Mouse (Mus musculus) forebrain, embryonic 16.5 days (tissue): ENCODE measurements around the gene Kiz. TPM values are rescaled to one million over a fixed set of nuclear protein-coding genes. Genes with fewer than 3 reads are reported as not detected.

Source experiments
- ATAC-seq: fragments of 200-750 bp; cut with Nextera tagmentation; 2 replicates; pipeline ENCODE4 v1.8.0; 2017; ENCODE audit warnings: mild to moderate bottlenecking, moderate library complexity
- H3K27ac ChIP-seq: fragments of 300-500 bp; sonication (generic); 2 replicates; pipeline ENCODE4 v1.5.1; 2014; ENCODE audit warnings: low read length, control low read depth
- H3K27me3 ChIP-seq: fragments of 300-500 bp; sonication (generic); replicated peaks from 2 replicates; pipeline ENCODE4 v1.6.1; 2014; ENCODE audit warnings: low read length; ENCODE audit not compliant: control insufficient read depth, insufficient read depth
- H3K36me3 ChIP-seq: fragments of 300-500 bp; sonication (generic); 2 replicates; pipeline ENCODE4 v1.6.1; 2014; ENCODE audit not compliant: control insufficient read depth, insufficient read depth
- H3K4me1 ChIP-seq: fragments of 300-500 bp; sonication (generic); replicated peaks from 2 replicates; pipeline ENCODE4 v1.6.1; 2014; ENCODE audit warnings: low read length; ENCODE audit not compliant: control insufficient read depth, insufficient read depth
- H3K4me2 ChIP-seq: fragments of 300-500 bp; sonication (generic); 2 replicates; pipeline ENCODE4 v1.6.1; 2014; ENCODE audit warnings: mild to moderate bottlenecking, low read length, control low read depth
- H3K4me3 ChIP-seq: fragments of 300-500 bp; sonication (generic); replicated peaks from 2 replicates; pipeline ENCODE4 v1.5.1; 2014; ENCODE audit warnings: mild to moderate bottlenecking, low read length, control low read depth
- H3K9ac ChIP-seq: fragments of 300-500 bp; sonication (generic); replicated peaks from 2 replicates; pipeline ENCODE4 v1.6.1; 2014; ENCODE audit warnings: low read depth, low read length, control low read depth
- H3K9me3 ChIP-seq: fragments of 300-500 bp; sonication (generic); 2 replicates; pipeline ENCODE4 v1.6.1; 2016; ENCODE audit warnings: low read length; ENCODE audit not compliant: control insufficient read depth
- WGBS: fragments of 180-500 bp; shearing (Covaris S2); extraction: QIAGEN DNeasy Blood & Tissue Kit; methylation state at CpG from one replicate; pipeline ENCODE4 v1.1.7; 2014; 5-methylcytosine and 5-hydroxymethylcytosine counted together
- polyA plus RNA-seq: library from polyadenylated mRNA; unstranded; fragments of >200 nt; fragmentation: Nextera tagmentation; extraction: Ambion mirVana; gene quantifications from 2 replicates; pipeline ENCODE4 v1.2.1, GENCODE M21; 2015

The Kiz gene
- polyA plus RNA-seq, 1 experiment from 2014 or later = 23.6 TPM

DNA sequence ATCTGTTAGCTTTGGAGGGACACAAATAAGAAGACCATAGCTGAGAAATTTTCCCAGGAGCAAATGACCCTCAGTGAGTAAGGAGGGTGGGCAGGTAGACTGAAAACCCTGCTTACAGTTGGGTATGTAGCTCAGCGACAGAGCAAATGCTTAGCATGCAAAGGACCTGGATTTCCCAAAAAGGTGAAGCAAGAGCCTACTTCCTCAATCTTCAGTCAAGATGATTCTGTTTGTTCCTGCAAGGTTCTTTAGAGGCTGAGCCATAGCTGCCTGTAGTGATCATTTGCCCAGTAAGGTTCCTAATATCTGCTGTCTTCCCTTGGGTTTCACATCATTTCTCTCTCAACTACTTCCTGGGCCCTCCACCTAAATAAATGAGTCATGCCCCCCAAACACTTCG lies 7.8 kb upstream of the Kiz start:
- H3K27me3 ChIP-seq = peaks cover 13% of the 10 kb centered on the region
- no peaks in the 10 kb centered on the region for H3K4me1 ChIP-seq
- 94% methylated on average over 2 of the region's 2 CpGs for WGBS
- no peak for ATAC-seq
- H3K27ac ChIP-seq = no peak overlapping the region
- no peak overlapping the region for H3K9ac ChIP-seq
- no peak overlapping the region for H3K4me3 ChIP-seq
- H3K9me3 ChIP-seq = no peaks in the 10 kb centered on the region
- H3K36me3 ChIP-seq = no peaks in the 10 kb centered on the region
- H3K4me2 ChIP-seq = no peak overlapping the region

DNA sequence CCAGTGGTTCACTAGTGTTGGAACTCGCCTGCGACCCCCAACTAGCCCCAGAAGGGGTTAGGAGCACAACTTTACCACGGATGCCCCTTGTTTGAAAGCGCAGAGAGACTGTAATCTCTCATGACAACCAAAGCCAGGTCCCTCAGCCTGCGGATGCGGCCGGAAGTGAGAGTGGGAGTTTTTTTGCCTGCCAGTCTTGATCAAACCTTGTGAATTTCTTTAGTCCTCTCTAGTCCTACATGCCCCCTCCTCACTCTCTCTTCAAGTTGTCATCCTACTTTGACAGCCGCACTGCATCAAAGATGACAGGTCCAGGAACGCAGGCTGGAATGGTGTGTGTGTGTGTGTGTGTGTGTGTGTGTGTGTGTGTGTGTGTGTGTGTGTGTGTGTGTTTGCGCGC lies 456 bp downstream of the Kiz start:
- H3K4me1 ChIP-seq = 0 out of 2 replicates have a peak, but pooled peaks cover 3% of the 10 kb centered on the region
- H3K9ac ChIP-seq = peak overlapping the region; percentile 86
- H3K9me3 ChIP-seq = no peaks in the 10 kb centered on the region
- peak overlapping the region; percentile 92 for H3K4me3 ChIP-seq
- H3K27me3 ChIP-seq = no peaks in the 10 kb centered on the region
- peak overlapping the region; percentile 74 for H3K27ac ChIP-seq
- H3K36me3 ChIP-seq = no peaks in the 10 kb centered on the region
- peak overlapping the region; percentile 80 for H3K4me2 ChIP-seq
- 2% methylated on average over 11 of the region's 11 CpGs for WGBS
- peak; percentile 48 for ATAC-seq

DNA sequence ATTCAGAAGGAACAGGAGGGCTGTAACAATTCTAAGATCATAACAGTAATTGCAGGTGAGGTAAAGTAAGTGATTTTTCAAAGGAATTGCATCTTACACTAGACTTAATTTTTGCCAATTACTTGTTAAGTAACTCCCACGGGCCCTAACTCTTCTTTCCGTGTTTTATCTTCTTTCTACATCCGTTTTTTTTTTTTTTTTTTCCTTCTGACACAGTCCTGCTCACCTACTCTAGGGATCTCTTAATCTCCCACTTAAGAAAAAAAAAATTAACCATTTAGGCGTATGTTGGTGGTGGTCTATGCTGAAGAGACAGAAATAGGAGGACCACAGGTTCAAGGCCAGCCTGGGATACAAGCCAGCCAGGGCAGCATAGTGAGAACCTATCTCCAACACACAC lies 1.2 kb downstream of the Kiz start:
- no peaks in the 10 kb centered on the region for H3K27me3 ChIP-seq
- 75% methylated on average over 4 of the region's 4 CpGs for WGBS
- H3K4me2 ChIP-seq = no peak overlapping the region
- no peak overlapping the region for H3K27ac ChIP-seq
- no peaks in the 10 kb centered on the region for H3K9me3 ChIP-seq
- H3K4me3 ChIP-seq = no peak overlapping the region
- H3K4me1 ChIP-seq = 0 out of 2 replicates have a peak, but pooled peaks cover 3% of the 10 kb centered on the region
- no peak for ATAC-seq
- no peaks in the 10 kb centered on the region for H3K36me3 ChIP-seq
- H3K9ac ChIP-seq = no peak overlapping the region

DNA sequence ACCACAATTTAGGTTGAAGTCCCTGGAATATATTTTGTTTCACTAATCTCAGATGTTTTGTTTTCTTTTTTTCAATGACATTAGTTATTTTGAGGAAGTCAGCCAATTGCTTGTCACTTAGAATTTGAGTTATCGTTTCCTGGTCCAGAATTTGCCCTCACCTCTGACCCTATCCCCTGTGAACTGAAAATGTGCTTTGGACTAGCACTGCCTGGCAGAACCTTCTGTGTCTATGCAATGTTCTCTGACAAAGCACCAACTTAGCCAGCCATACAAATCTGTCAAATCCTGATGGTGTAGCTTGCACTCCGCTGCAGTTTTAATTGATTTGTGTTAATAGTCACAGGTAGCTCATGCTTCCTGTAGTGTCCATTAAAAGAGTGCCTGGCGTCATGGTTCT lies 10.1 kb downstream of the Kiz start:
- Histone ChIP-seq H3K9ac (no peak overlapping the region), H3K4me2 (no peak overlapping the region), H3K27me3 (no peaks in the 10 kb centered on the region), H3K36me3 (no peaks in the 10 kb centered on the region), H3K9me3 (no peaks in the 10 kb centered on the region), H3K27ac (no peak overlapping the region), H3K4me3 (no peak overlapping the region), H3K4me1 (no peaks in the 10 kb centered on the region)
- ATAC-seq = no peak
- WGBS = 86% methylated on average over 3 of the region's 3 CpGs

DNA sequence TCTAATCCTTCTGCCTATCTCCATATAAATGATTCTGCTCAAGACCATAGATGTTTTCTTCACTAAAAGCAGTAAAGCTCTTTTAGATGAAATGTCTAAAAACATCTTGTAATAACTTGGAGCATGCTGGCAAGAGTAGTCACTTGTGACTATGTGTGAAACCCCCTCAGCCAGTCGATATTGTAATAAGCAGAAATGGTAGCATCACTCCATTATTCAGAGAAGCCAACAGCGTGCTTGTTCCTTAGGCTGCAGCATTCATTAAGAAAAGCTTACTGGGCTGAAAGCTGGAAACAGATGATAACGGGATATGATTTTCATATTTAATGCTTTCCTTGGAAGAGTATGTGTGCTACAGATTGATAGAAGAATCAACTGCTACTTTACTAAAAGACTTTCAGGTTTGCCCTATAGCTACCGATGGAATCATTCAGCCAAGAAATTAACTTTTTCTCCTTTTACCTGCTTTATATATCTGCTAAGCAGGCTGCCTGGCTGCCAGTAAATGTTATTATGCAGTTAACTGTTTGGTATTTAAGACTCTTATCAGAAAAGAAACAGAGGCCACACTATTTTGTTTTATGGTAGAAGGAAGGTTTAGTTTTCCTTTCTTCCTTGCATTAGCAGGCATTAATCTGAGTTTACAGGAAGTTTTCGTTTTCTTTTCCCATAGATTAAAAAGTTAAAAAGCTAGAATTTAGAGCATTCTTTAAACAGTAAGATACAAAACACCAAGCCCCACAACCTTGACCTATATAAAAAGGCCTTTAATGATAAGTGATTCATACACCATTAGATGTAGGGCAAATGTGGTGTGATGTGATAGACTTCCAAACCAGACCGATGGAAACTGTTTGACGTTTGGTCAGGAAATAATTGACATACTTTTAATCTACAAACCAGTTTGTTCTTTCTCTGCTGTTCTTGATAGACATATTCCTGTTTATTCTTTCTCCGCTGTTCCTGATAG lies 15.9 kb downstream of the Kiz start:
- Histone ChIP-seq H3K36me3 (no peaks in the 10 kb centered on the region), H3K4me2 (no peak overlapping the region), H3K4me1 (no peaks in the 10 kb centered on the region), H3K27ac (no peak overlapping the region), H3K4me3 (no peak overlapping the region), H3K9me3 (no peaks in the 10 kb centered on the region), H3K27me3 (no peaks in the 10 kb centered on the region), H3K9ac (no peak overlapping the region)
- ATAC-seq = no peak
- WGBS = 87% methylated on average over 8 of the region's 8 CpGs

DNA sequence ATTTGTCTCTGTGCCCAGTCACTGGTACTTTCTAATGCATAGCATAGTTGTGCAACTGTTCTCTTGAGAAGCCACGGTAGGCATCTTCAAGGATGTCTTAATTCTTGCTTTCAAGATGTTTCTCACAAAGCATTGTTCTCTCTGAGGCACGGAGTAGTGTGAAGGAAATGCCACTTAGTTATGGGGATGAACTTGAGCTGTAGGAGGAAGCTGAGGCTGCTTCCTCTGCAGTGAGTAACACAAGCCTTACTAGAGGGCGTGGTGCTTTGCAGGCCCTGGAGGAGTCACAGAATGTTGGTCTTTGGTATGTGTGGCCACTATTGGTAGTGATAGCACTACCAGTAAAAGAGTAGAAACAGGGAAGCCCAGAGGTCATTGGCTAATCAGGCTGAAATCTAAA lies 17.0 kb downstream of the Kiz start:
- no peak for ATAC-seq
- 76% methylated on average over 3 of the region's 3 CpGs for WGBS
- H3K36me3 ChIP-seq = no peaks in the 10 kb centered on the region
- no peak overlapping the region for H3K27ac ChIP-seq
- no peaks in the 10 kb centered on the region for H3K27me3 ChIP-seq
- H3K4me3 ChIP-seq = no peak overlapping the region
- no peaks in the 10 kb centered on the region for H3K9me3 ChIP-seq
- no peak overlapping the region for H3K4me2 ChIP-seq
- H3K9ac ChIP-seq = no peak overlapping the region
- no peaks in the 10 kb centered on the region for H3K4me1 ChIP-seq

DNA sequence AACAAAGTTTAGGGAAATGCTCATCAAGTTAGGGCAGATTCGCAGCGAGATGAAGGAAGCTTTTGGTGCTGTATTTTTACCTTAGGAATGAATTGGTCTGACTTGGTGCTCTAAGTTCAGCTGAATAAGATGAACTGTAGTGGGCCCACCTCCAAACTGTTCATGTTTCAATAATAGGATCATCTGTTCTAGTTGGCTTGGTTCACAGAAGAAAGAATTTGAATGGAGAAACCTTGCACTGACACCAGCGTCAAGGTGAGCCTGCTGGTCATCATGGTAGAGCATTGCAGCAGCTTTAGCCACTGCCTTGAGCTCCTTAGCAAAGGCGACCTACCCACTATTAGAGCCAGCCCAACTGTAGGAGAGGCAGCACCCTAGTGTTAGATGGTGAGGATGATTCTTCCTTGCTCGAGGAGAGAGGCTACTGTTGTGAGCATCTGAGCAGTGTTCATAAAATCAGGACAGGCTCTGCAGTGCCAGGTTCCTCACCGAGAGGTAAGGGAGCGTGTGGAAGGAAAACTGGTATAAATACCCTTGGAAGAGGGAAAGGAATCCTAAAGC lies 18.3 kb downstream of the Kiz start:
- Histone ChIP-seq H3K4me1 (no peaks in the 10 kb centered on the region), H3K27me3 (no peaks in the 10 kb centered on the region), H3K27ac (no peak overlapping the region), H3K4me2 (no peak overlapping the region), H3K9me3 (no peaks in the 10 kb centered on the region), H3K36me3 (no peaks in the 10 kb centered on the region), H3K4me3 (no peak overlapping the region), H3K9ac (no peak overlapping the region)
- ATAC-seq = no peak
- WGBS = 92% methylated on average over 7 of the region's 7 CpGs

DNA sequence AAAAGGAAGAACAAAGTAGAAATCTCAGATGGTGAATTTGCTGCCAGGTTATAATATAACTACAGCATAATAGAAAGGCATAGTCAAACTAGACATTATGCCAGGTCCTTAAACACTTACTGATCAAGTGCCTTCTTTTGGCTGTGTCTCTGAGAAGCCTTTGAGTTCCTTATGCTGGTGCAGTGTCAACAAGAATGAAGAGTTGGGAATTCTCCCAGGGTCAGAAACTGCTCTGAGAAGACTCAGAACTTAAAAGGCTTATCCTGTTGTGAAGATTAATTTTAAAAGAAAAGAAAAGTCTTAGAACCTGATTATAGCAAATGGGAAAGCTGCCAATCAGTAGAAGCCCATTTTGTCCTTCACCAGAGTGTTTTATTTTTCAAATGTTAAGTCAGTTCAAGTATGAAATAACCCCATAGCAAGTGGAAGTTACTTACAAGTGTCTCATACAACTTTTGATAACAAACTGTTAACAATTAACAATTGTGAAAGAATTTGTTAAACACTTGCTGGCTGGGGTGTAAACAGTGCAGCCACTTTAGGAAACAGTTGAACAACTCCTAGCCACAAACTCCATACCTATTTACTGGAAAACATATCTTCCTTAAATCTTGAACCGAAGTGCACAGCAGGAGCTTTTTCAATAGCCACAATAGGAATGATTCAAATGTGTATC lies 21.9 kb downstream of the Kiz start:
- no peak overlapping the region for H3K9ac ChIP-seq
- no peaks in the 10 kb centered on the region; the same call in 1 of the 2 replicates for H3K27me3 ChIP-seq
- no peak for ATAC-seq
- 56% methylated on average over 1 of the region's 1 CpGs for WGBS
- H3K27ac ChIP-seq = no peak overlapping the region
- no peaks in the 10 kb centered on the region for H3K9me3 ChIP-seq
- H3K4me3 ChIP-seq = no peak overlapping the region
- H3K36me3 ChIP-seq = no peaks in the 10 kb centered on the region
- H3K4me2 ChIP-seq = no peak overlapping the region
- H3K4me1 ChIP-seq = no peaks in the 10 kb centered on the region

DNA sequence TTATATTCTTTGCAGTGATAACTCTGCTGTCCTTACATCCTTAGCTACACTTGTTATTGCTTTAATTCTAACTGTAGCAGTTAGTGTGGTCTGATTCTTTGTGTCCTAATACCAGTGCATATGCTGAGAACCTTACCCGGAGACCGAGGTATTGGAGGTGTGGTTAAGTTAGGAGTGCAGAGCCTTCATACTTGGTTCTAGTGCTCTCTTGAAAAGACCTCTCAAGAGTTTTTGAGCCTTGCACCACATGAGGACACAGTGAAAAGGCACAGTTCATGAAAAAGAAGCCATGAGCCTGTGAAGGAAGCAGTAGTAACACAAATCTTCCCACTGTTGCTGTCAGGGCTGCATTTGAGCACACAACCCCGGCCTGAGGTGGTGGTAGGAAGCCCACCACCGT lies 26.0 kb downstream of the Kiz start:
- Histone ChIP-seq H3K27me3 (no peaks in the 10 kb centered on the region; the same call in 1 of the 2 replicates), H3K4me3 (no peak overlapping the region), H3K9me3 (no peaks in the 10 kb centered on the region), H3K27ac (no peak overlapping the region), H3K4me2 (no peak overlapping the region), H3K36me3 (no peaks in the 10 kb centered on the region), H3K4me1 (peaks cover 13% of the 10 kb centered on the region), H3K9ac (no peak overlapping the region)
- ATAC-seq = no peak
- WGBS = 91% methylated on average over 4 of the region's 4 CpGs
